Mouse (Mus musculus) stomach, embryonic 16.5 days (tissue): ENCODE measurements around the gene Adprhl1. TPM values are rescaled to one million over a fixed set of nuclear protein-coding genes. Genes with fewer than 3 reads are reported as not detected.
A peak's percentile ranks its signal among the peaks of the same experiment; 100 is the strongest.

Experiments
- ATAC-seq: fragments of 200-750 bp; cut with Nextera tagmentation; 2 replicates; pipeline ENCODE4 v1.8.0; 2017; ENCODE audit warnings: moderate number of reproducible peaks, moderate TSS enrichment; ENCODE audit not compliant: insufficient read depth, low FRiP score
- H3K27ac ChIP-seq: fragments of 300-500 bp; sonication (generic); 2 replicates; pipeline ENCODE4 v1.5.1; 2014; ENCODE audit warnings: low read length
- H3K27me3 ChIP-seq: fragments of 300-500 bp; sonication (generic); 2 replicates; pipeline ENCODE4 v1.6.1; 2014; ENCODE audit warnings: low read length, control low read depth, mixed read lengths; ENCODE audit not compliant: control insufficient read depth, insufficient read depth
- H3K36me3 ChIP-seq: fragments of 300-500 bp; sonication (generic); 2 replicates; pipeline ENCODE4 v1.6.1; 2014; ENCODE audit warnings: low read length; ENCODE audit not compliant: control insufficient read depth, insufficient read depth
- H3K4me1 ChIP-seq: fragments of 300-500 bp; sonication (generic); 2 replicates; pipeline ENCODE4 v1.6.1; 2014; ENCODE audit warnings: low read length, control low read depth, mixed read lengths; ENCODE audit not compliant: control insufficient read depth, insufficient read depth
- H3K4me2 ChIP-seq: fragments of 300-500 bp; sonication (generic); 2 replicates; pipeline ENCODE4 v1.6.1; 2014; ENCODE audit warnings: low read depth, low read length, mixed read lengths
- H3K4me3 ChIP-seq: fragments of 300-500 bp; sonication (generic); replicated peaks from 2 replicates; pipeline ENCODE4 v1.5.1; 2014; ENCODE audit warnings: mild to moderate bottlenecking, low read length
- H3K9ac ChIP-seq: fragments of 300-500 bp; sonication (generic); 2 replicates; pipeline ENCODE4 v1.6.1; 2014; ENCODE audit warnings: low read length
- H3K9me3 ChIP-seq: fragments of 300-500 bp; sonication (generic); replicated peaks from 2 replicates; pipeline ENCODE4 v1.6.1; 2016; ENCODE audit warnings: low read length, control low read depth; ENCODE audit not compliant: control insufficient read depth
- WGBS: fragments of 180-500 bp; shearing (Covaris S2); extraction: QIAGEN DNeasy Blood & Tissue Kit; methylation state at CpG from one replicate; pipeline ENCODE4 v1.1.7; 2014; 5-methylcytosine and 5-hydroxymethylcytosine counted together
- polyA plus RNA-seq: library from polyadenylated mRNA; unstranded; fragments of >200 nt; fragmentation: Nextera tagmentation; extraction: Ambion mirVana; gene quantifications from 2 replicates; pipeline ENCODE4 v1.2.1, GENCODE M21; 2015

Adprhl1 gene
- 0.69 and 4.2 TPM in 2 replicates for polyA plus RNA-seq

DNA sequence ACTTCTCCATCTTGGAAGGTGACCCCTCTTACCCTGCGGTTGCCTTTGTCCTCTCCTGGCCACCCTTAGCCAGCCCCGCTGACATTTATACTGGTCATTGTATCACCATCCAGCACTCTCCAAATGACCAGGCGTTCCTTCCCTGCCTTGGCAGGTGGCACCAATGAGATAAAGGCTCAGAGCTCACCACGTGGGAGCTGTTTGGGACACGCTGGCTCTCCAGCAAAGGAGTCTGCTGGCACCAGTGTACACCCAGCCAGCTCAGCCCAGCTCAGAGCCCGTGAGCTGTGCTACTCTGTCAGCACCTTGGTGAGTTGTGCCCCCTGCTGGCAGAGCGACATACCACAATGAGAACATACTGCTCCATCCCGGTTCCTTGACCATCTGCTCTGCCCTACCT lies at the start of gene Adprhl1:
Adprhl1 (minus strand) TSS at position 144 of the 400 bp plus-strand sequence.
- Histone ChIP-seq H3K4me1 (no peaks in the 10 kb centered on the region), H3K9ac (no peak within 1 kb of the TSS), H3K9me3 (no peaks in the 10 kb centered on the region), H3K27me3 (no peaks in the 10 kb centered on the region), H3K27ac (no peak within 1 kb of the TSS), H3K4me2 (no peak within 1 kb of the TSS), H3K4me3 (no peak within 1 kb of the TSS), H3K36me3 (0 out of 2 replicates have a peak, but pooled peaks cover 3% of the 10 kb centered on the region)
- peak; percentile 73 for ATAC-seq
- WGBS, result 33% methylated on average over 8 of the region's 8 CpGs

GRCm38 (mm10) chr8:13301036-13301435 lies 47.1 kb upstream of the Adprhl1 start:
- no peaks in the 10 kb centered on the region for H3K27me3 ChIP-seq
- H3K9ac ChIP-seq, result no peak overlapping the region
- no peak for ATAC-seq
- H3K4me3 ChIP-seq, result no peak overlapping the region
- H3K4me2 ChIP-seq, result no peak overlapping the region
- H3K36me3 ChIP-seq, result peaks cover 22% of the 10 kb centered on the region
- H3K27ac ChIP-seq, result no peak overlapping the region
- no peaks in the 10 kb centered on the region for H3K4me1 ChIP-seq
- 95% methylated on average over 7 of the region's 7 CpGs for WGBS
- no peaks in the 10 kb centered on the region for H3K9me3 ChIP-seq

DNA sequence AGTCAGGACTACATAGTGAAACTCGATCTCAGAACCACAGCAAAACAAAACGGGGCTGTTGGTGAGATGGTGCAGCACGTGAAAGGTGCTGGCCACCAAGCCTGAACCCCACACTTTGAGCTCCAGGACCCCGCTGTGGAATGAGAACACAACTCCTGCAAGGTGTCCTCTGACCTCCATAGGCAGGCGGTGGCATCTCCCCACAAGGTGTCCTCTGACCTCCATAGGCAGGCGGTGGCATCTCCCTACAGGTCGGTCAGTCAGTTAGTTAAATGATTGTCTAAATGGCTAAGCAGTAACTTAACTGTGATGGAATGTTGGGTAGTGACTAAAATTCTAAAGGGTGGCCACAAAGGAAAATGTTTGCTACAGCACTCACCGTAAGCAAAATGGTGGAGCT lies 45.6 kb upstream of the Adprhl1 start:
- H3K4me3 ChIP-seq, result no peak overlapping the region
- H3K27me3 ChIP-seq, result no peaks in the 10 kb centered on the region
- no peaks in the 10 kb centered on the region for H3K4me1 ChIP-seq
- H3K4me2 ChIP-seq, result no peak overlapping the region
- WGBS, result 92% methylated on average over 8 of the region's 8 CpGs
- no peak overlapping the region for H3K9ac ChIP-seq
- H3K9me3 ChIP-seq, result no peaks in the 10 kb centered on the region
- peaks cover 19% of the 10 kb centered on the region for H3K36me3 ChIP-seq
- H3K27ac ChIP-seq, result no peak overlapping the region
- no peak for ATAC-seq

DNA sequence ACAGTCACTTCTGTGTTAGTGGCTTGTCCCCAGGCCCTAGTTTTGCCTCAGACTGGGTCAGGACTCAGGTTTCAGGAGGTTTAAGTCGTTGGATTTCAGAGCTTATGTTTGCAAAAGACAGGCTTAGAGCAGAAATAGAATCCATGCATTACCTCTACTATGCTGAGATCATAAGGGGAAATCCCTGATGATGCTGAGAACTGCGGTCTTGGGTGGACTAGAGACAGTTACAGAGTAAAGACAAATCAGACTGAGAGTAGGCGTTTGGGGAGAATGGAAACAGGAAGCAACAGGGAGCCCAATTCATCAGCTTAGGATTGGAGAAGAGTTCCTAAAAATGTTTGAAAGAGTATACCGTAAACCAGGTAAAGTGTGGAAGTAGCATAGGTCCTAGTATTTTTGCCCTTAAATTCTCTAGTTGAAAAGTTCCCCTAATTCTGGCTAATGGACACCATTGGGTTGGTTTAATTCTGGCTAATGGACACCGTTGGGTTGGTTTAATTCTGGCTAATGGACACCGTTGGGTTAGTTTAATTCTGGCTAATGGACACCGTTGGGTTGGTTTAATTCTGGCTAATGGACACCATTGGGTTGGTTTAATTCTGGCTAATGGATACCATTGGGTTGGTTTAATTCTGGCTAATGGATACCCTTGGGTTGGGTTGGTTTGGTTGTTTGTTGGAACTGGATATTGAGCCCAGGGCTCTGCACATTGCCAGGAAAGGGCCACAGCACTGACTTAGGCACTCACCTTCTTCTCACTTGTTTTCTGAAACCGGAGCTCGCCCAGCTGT lies 39.9 kb upstream of the Adprhl1 start:
- Histone ChIP-seq H3K27me3 (no peaks in the 10 kb centered on the region), H3K4me1 (peaks cover 5% of the 10 kb centered on the region; the same call in 1 of the 2 replicates), H3K9me3 (no peaks in the 10 kb centered on the region), H3K4me2 (no peak overlapping the region), H3K27ac (no peak overlapping the region), H3K9ac (no peak overlapping the region), H3K36me3 (peaks cover 1% of the 10 kb centered on the region; the same call in 1 of the 2 replicates), H3K4me3 (no peak overlapping the region)
- ATAC-seq, result no peak
- WGBS, result 91% methylated on average over 9 of the region's 9 CpGs

DNA sequence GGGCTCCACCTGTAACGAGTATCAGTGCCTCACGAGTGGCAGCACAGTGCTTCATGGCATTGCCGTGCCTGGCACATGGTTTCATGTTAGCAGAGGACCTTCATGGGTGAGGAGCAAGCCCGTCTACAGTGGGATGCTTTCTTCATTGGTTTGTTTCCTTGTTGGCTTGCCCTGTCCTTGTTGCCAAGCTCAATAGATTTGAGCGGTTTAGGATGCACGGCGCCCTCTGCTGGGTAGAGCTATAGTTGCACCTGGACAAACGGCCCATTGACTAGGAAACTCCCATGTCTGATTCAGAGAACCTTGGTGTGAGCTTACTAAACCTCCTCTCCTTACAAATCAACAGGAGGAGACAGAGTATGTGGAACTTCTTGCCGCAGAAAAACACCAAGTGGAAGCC lies 38.4 kb upstream of the Adprhl1 start:
- H3K27me3 ChIP-seq, result no peaks in the 10 kb centered on the region
- no peak overlapping the region for H3K4me2 ChIP-seq
- H3K36me3 ChIP-seq, result no peaks in the 10 kb centered on the region; the same call in 1 of the 2 replicates
- H3K27ac ChIP-seq, result no peak overlapping the region
- ATAC-seq, result no peak
- no peaks in the 10 kb centered on the region for H3K9me3 ChIP-seq
- no peak overlapping the region for H3K9ac ChIP-seq
- H3K4me3 ChIP-seq, result no peak overlapping the region
- WGBS, result 29% methylated on average over 9 of the region's 9 CpGs
- peaks cover 7% of the 10 kb centered on the region; the same call in 1 of the 2 replicates for H3K4me1 ChIP-seq

GRCm38 (mm10) chr8:13288646-13289045 lies 34.7 kb upstream of the Adprhl1 start:
- peak overlapping the region; percentile 87 for H3K9ac ChIP-seq
- no peak overlapping the region for H3K27ac ChIP-seq
- H3K4me3 ChIP-seq, result peak overlapping the region; percentile 81
- H3K9me3 ChIP-seq, result no peaks in the 10 kb centered on the region
- ATAC-seq, result no peak
- peak overlapping the region; percentile 59 for H3K4me2 ChIP-seq
- no peaks in the 10 kb centered on the region for H3K36me3 ChIP-seq
- no peaks in the 10 kb centered on the region for H3K27me3 ChIP-seq
- peaks cover 15% of the 10 kb centered on the region for H3K4me1 ChIP-seq
- 2% methylated on average over 6 of the region's 6 CpGs for WGBS

- Histone ChIP-seq H3K4me3 (peak within 1 kb of the TSS; percentile 81), H3K4me1 (peaks cover 15% of the 10 kb centered on the region)
- under 1% methylated on average over 79 of the region's 79 CpGs for WGBS
These were observed 34.0 kb upstream of the Adprhl1 start, which contains the start of the genes Dcun1d2 and Tmco3 for GRCm38 (mm10) chr8:13287692-13288623. Dcun1d2 (minus strand) TSS chr8:13288131. Tmco3 (plus strand) TSS chr8:13288190.

GRCm38 (mm10) chr8:13287304-13287691 lies 33.3 kb upstream of the Adprhl1 start:
- Histone ChIP-seq H3K4me3 (peak overlapping the region; percentile 81), H3K4me2 (peak overlapping the region; percentile 87), H3K36me3 (no peaks in the 10 kb centered on the region), H3K27me3 (no peaks in the 10 kb centered on the region), H3K9ac (peak overlapping the region; percentile 87), H3K9me3 (no peaks in the 10 kb centered on the region), H3K27ac (peak overlapping the region; percentile 98), H3K4me1 (peaks cover 15% of the 10 kb centered on the region)
- ATAC-seq, result peak; percentile 89
- WGBS, result under 1% methylated on average over 33 of the region's 34 CpGs

More at GRCm38 (mm10) chr8:13287692-13288623, 34.0 kb upstream of the Adprhl1 start, which contains the start of the genes Dcun1d2 and Tmco3:
- peak within 1 kb of the TSS; percentile 98 for H3K27ac ChIP-seq
- ATAC-seq, result peak; percentile 93
- no peaks in the 10 kb centered on the region for H3K9me3 ChIP-seq
- no peaks in the 10 kb centered on the region for H3K36me3 ChIP-seq
- H3K27me3 ChIP-seq, result no peaks in the 10 kb centered on the region
- H3K9ac ChIP-seq, result peak within 1 kb of the TSS; percentile 87
- H3K4me2 ChIP-seq, result peak within 1 kb of the TSS; percentile 87
